Mouse (Mus musculus) lung, postnatal 0 days (tissue): Measurements from ENCODE around the gene Mcat. TPM values are rescaled to one million over a fixed set of nuclear protein-coding genes. Genes with fewer than 3 reads are reported as not detected.

ENCODE experiments used
- ATAC-seq: fragments of 200-750 bp; cut with Nextera tagmentation; 2 replicates; pipeline ENCODE4 v1.8.0; 2017; ENCODE audit warnings: moderate library complexity
- DNase-seq: peaks from one replicate; pipeline ENCODE4 v3.0.0-alpha.2; 2016; ENCODE audit warnings: low spot score
- H3K27ac ChIP-seq: fragments of 300-500 bp; sonication (generic); 2 replicates; pipeline ENCODE4 v1.5.1; 2014; ENCODE audit warnings: antibody characterized with exemption, mild to moderate bottlenecking, low read length, mixed read lengths
- H3K27me3 ChIP-seq: fragments of 300-500 bp; sonication (generic); replicated peaks from 2 replicates; pipeline ENCODE4 v1.6.1; 2014; ENCODE audit warnings: low read length, mixed read lengths; ENCODE audit not compliant: insufficient read depth
- H3K36me3 ChIP-seq: fragments of 300-500 bp; sonication (generic); 2 replicates; pipeline ENCODE4 v1.6.1; 2014; ENCODE audit warnings: low read length, mixed read lengths; ENCODE audit not compliant: insufficient read depth
- H3K4me1 ChIP-seq: fragments of 300-500 bp; sonication (generic); 2 replicates; pipeline ENCODE4 v1.6.1; 2014; ENCODE audit warnings: antibody characterized with exemption, low read depth, low read length, mixed read lengths; ENCODE audit not compliant: insufficient read depth
- H3K4me2 ChIP-seq: fragments of 300-500 bp; sonication (generic); replicated peaks from 2 replicates; pipeline ENCODE4 v1.6.1; 2014; ENCODE audit warnings: low read depth, mild to moderate bottlenecking, low read length, moderate library complexity, mixed read lengths
- H3K4me3 ChIP-seq: fragments of 300-500 bp; sonication (generic); 2 replicates; pipeline ENCODE4 v1.5.1; 2014; ENCODE audit warnings: low read depth, low read length
- H3K9ac ChIP-seq: fragments of 300-500 bp; sonication (generic); replicated peaks from 2 replicates; pipeline ENCODE4 v1.6.1; 2014; ENCODE audit warnings: low read depth, mild to moderate bottlenecking
- H3K9me3 ChIP-seq: fragments of 300-500 bp; sonication (generic); 2 replicates; pipeline ENCODE4 v1.6.1; 2016; ENCODE audit warnings: low read length, mixed read lengths
- CTCF ChIP-seq: IDR thresholded peaks from 2 replicates; pipeline ENCODE4 v1.5.1; 2016; ENCODE audit warnings: antibody characterized with exemption, mild to moderate bottlenecking
- EP300 ChIP-seq: IDR thresholded peaks from 2 replicates; pipeline ENCODE4 v1.6.1; 2016; ENCODE audit warnings: antibody characterized with exemption, mild to moderate bottlenecking, control low read depth
- WGBS: fragments of 180-500 bp; shearing (Covaris S2); extraction: QIAGEN DNeasy Blood & Tissue Kit; methylation state at CpG from one replicate; pipeline ENCODE4 v1.1.7; 2014; 5-methylcytosine and 5-hydroxymethylcytosine counted together
- polyA plus RNA-seq: library from polyadenylated mRNA; unstranded; fragments of >200 nt; fragmentation: Nextera tagmentation; extraction: Ambion mirVana; gene quantifications from 2 replicates; pipeline ENCODE4 v1.2.1, GENCODE M21; 2015

Mcat gene
- polyA plus RNA-seq, 1 experiment from 2014 or later = 24.7 TPM

DNA sequence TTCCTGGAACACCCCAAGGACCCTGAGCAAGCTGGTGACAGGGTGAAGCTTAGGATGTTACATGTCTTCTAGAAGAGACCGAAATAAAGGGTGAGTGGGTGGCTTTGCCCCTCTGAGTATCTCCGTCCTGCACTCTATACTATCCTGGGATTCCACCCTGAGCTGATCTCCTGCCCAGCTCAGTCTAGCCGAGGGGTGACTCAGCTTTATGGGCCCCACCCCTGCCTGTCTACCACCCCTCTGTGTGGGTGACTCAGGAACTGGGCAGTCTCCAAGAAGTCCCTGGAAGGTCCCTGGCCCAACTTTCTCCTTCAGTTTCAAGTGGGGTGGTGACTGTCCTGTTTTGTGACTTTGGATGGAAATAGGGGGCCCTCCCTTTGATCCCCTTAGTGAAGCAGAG, 1.8 kb upstream of the Mcat start:
- no peak overlapping the region for H3K4me3 ChIP-seq
- H3K9ac ChIP-seq = no peak overlapping the region
- DNase-seq (peak; percentile 48), ATAC-seq (peak; percentile 55)
- 0 out of 2 replicates have a peak overlapping the region, but pooled peaks have one; percentile 8 for H3K4me2 ChIP-seq
- no peak for TF ChIP-seq EP300
- peak overlapping the region; percentile 57 for H3K27ac ChIP-seq
- H3K36me3 ChIP-seq = no peaks in the 10 kb centered on the region
- no peaks in the 10 kb centered on the region for H3K9me3 ChIP-seq
- no peaks in the 10 kb centered on the region; the same call in 1 of the 2 replicates for H3K4me1 ChIP-seq
- WGBS = 72% methylated on average over 3 of the region's 3 CpGs
- H3K27me3 ChIP-seq = no peaks in the 10 kb centered on the region

DNA sequence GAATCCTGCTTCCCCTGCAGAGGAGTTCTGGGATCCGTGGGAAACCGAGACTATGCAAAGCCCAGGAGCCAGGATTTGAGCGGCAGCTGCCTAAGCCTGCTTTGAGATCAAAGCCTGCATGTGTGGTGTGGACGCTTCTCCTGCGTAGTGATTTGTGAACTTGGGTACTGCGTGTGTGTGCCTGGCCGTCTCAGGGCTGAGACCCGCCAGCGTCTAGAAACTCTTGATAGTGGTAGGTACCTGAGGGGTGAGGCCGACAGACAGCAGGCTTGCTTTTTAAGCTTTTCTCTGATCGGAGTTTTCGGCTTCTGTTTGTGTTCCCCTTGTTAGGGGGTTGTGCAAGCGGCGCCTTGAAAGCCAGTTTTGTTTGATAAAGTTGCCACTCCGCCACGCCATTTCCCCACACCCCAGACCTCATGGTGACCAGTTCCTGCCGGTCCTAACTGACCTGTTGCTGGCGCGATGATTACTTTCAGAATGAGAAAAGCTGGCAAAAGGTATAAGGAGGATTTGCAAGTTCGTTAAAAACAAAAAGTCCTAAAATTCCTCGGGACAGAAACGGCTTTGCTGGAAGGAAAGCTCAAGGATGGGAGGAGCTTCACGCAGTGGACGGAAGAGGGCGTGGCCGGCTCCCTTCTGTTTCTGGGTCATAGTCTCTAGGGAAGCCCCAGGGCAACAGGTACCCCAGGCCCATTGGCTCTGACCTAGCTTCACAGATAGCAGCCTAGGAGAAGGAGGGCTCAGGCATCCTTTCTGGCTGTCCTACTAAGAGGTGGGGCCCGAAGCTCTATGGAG, 467 bp upstream of the Mcat start:
- Histone ChIP-seq H3K4me2 (peak overlapping the region; percentile 98), H3K4me1 (no peaks in the 10 kb centered on the region; the same call in 1 of the 2 replicates), H3K4me3 (peak overlapping the region; percentile 65), H3K9me3 (no peaks in the 10 kb centered on the region), H3K36me3 (no peaks in the 10 kb centered on the region), H3K27me3 (no peaks in the 10 kb centered on the region), H3K9ac (peak overlapping the region; percentile 58), H3K27ac (peak overlapping the region; percentile 91)
- DNase-seq (peak; percentile 72), ATAC-seq (peak; percentile 27)
- TF ChIP-seq CTCF = no peak; the same call in 1 of the 2 replicates
- no peak for TF ChIP-seq EP300
- 3% methylated on average over 27 of the region's 27 CpGs for WGBS

DNA sequence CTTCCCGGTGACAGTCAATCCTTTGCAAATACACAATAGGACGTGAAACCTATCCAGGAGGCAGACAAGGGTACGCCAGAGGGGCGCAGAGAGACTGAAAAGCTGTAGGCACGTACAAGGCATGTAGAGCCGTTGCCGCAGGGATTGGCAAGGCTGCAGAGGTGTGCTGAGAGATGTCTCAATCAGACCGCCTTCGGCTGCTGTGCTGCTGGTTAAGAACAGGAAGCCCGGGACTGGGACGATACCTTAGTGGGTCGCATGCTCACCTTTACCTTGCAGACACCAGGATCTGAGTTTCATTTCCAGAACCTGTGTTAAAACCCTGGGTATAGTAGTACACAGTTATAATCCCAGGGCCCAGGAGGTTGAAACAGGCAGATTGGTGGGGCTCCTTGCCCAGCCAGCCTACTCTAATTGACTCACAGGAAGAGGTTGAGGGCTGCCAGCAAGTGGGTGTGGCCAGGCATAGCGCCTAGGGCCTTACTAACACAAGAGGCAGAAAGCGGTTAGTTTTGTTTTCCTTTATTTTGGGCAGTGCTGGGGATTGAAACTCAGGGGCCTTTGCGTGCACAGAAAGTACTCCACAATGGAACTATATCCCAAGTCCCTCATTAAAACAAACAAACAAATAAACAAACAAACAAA, 839 bp downstream of the Mcat start:
- TF ChIP-seq CTCF (no peak), EP300 (peak; percentile 36; the same call in 1 of the 2 replicates)
- ATAC-seq = peak; percentile 83
- H3K36me3 ChIP-seq = no peaks in the 10 kb centered on the region
- H3K4me2 ChIP-seq = peak overlapping the region; percentile 98
- 26% methylated on average over 15 of the region's 15 CpGs for WGBS
- no peak overlapping the region for H3K9ac ChIP-seq
- no peaks in the 10 kb centered on the region for H3K27me3 ChIP-seq
- no peaks in the 10 kb centered on the region; the same call in 1 of the 2 replicates for H3K4me1 ChIP-seq
- DNase-seq = peak; percentile 94
- H3K4me3 ChIP-seq = peak overlapping the region; percentile 65
- H3K27ac ChIP-seq = peak overlapping the region; percentile 91
- no peaks in the 10 kb centered on the region for H3K9me3 ChIP-seq

DNA sequence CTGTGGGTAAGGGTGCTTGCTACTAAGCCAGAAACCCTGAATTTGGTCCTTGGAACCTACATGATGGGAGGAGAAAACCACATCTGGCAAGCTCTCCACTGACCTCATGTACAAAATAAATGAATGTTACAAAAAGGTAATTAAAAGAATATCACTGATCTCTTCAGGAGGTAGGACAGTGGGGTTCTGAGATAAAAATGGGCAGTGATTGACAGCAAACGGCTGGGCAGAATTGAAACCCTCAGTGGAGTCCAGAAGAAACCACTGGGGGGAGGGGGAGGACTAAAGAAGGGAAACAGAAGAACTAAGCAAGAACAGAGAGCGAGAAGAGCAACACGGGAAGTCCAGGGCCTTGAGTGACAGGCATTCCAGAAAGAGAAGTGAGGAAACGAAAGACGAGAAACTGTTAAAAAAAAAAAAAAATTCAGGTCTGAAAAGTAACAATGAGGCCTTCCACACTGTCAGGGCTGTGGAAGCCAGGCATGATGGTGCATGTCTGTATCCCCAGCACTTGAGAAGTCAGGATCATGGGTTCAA, 2.6 kb downstream of the Mcat start:
- TF ChIP-seq EP300 (no peak), CTCF (no peak)
- H3K27ac ChIP-seq = no peak overlapping the region
- H3K9me3 ChIP-seq = no peaks in the 10 kb centered on the region
- no peak for ATAC-seq
- no peak for DNase-seq
- no peaks in the 10 kb centered on the region; the same call in 1 of the 2 replicates for H3K4me1 ChIP-seq
- WGBS = 49% methylated on average over 5 of the region's 5 CpGs
- no peak overlapping the region for H3K4me3 ChIP-seq
- H3K27me3 ChIP-seq = no peaks in the 10 kb centered on the region
- H3K9ac ChIP-seq = no peak overlapping the region
- H3K36me3 ChIP-seq = no peaks in the 10 kb centered on the region
- no peak overlapping the region for H3K4me2 ChIP-seq

DNA sequence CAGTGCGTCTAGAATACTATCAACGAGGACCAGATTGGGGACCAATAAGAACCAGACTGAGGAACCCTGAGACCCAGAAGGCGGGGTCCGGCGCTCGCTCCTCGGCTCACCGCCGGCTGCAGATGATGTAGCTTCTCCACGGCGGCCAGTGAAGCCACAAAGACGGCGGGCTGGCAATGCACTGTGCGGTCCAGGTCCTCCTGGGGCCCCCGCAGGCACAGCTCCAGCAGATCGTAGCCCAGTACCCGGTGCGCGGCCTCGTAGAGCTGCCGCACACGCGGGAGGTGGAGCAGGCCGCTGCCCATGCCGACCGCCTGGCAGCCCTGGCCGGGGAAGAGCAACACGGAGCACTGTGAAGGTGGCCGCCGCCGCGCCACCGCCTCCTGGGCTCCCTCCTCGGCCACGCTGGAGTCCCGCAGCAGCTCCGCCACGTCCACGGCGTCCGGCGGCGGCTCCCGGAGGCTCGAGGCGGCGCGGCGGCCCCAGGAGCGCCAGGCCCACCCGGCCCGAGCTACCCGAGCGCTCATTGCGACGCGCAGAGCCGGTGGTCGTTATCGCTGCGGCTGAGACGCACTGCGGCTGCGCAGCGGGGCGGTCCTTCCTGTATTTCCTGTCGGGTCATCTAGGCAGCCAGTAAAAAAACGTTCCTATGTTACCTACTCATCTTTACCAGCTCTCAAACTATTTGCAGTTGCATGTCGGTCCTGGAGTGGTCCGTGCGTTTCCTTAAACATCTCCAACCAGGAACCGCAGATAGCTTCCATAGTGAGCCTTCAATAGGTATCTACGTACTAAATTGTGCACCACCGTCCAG, 8.2 kb downstream of the Mcat start:
- Histone ChIP-seq H3K36me3 (0 out of 2 replicates have a peak, but pooled peaks cover under 1% of the 10 kb centered on the region), H3K27me3 (no peaks in the 10 kb centered on the region), H3K9ac (peak overlapping the region; percentile 78), H3K4me2 (peak overlapping the region; percentile 96), H3K27ac (peak overlapping the region; percentile 91), H3K4me1 (no peaks in the 10 kb centered on the region; the same call in 1 of the 2 replicates), H3K9me3 (no peaks in the 10 kb centered on the region), H3K4me3 (peak overlapping the region; percentile 73)
- ATAC-seq (peak; percentile 88), DNase-seq (peak; percentile 94)
- TF ChIP-seq EP300 = no peak
- WGBS = 3% methylated on average over 56 of the region's 74 CpGs
